Mouse (Mus musculus) E14TG2a.4 (cell line): Measurements from ENCODE around the gene Fam71e2.

Experiments
- CTCF ChIP-seq: conservative IDR thresholded peaks from 2 replicates; pipeline ENCODE4 v1.5.1; 2014; ENCODE audit warnings: low read length
- NANOG ChIP-seq: IDR thresholded peaks from 2 replicates; pipeline ENCODE4 v1.6.1; 2014; ENCODE audit warnings: borderline replicate concordance, low read length, mixed read lengths

DNA sequence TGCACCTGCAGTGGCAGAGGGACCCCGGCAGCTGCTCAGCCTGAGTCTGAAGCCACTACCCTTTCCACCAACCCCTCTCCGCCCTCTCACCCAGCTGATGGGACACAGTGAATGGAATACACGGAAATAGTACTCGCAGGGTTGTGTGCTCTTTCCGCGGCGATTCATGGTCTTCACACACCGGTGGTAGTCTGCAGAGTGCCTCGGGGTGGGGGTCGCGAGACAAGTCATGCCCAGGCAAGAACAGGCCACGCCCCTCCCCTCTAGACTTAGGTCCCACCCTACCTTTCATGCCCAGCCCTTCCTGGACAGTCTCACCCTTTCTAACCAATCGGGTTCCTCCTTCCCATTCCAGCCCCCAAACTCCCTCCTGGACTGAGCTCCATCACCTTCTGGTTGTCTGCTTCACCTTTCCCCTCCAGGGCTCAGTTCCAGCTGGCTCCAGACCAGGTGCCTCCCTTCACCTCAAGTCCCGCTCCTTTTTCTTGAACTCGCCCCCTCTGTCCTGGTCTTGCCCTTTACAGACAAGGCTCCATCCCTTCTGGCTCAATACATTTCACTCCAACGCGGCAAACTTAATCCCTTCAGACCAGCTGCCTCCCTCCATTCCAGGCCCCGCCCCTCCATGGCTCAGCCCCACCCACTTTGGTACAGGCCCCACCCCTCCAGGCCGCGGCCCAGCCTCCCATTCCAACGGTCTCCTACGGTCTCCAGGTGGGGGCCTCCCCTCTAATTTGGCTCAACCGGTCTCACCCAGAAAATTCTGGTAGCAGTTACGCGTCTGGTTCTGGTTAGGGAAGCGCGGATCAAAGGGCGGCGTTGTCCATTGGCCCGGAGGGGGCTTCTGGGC lies 18.9 kb downstream of the Fam71e2 start:
- TF ChIP-seq CTCF: no peak
- no peak for TF ChIP-seq NANOG
